10 mouse cellular contexts compared by ENCODE assay signal in genomic region chr17:8368570-8368969, GRCm38 (mm10). TPM values are rescaled to one million over a fixed set of nuclear protein-coding genes. Genes with fewer than 3 reads are reported as not detected.
DNase-seq lines count a peak whose midpoint lies in the region; ATAC-seq lines count a peak whose summit lies in the region.
"Had no signal": no experiment of that assay in that cellular context is flagged by ENCODE, and none has a peak within 500 bp of the region (broad histone marks: within the 10 kb centered on the region; RNA-seq: fewer than 3 reads in every experiment).

No protein-coding gene starts in this region.

- H3K9me3 ChIP-seq in forebrain, embryonic 12.5 days = no peaks in the 10 kb centered on the region
- no peaks in the 10 kb centered on the region for H3K9me3 ChIP-seq in neural tube, embryonic 15.5 days (replicated peaks)

- peak overlapping the region; percentile 44 for H3K9ac ChIP-seq in forebrain, embryonic 12.5 days
- H3K9ac ChIP-seq in neural tube, embryonic 15.5 days (replicated peaks) = peak overlapping the region; percentile 34

- peaks cover 69% of the 10 kb centered on the region for H3K4me1 ChIP-seq in forebrain, embryonic 12.5 days
- peaks cover 67% of the 10 kb centered on the region for H3K4me1 ChIP-seq in neural tube, embryonic 15.5 days

- 5% methylated on average over 8 of the region's 8 CpGs for whole genome bisulfite sequencing in forebrain, embryonic 12.5 days
- 8% methylated on average over 8 of the region's 8 CpGs for WGBS in neural tube, embryonic 15.5 days

- H3K27ac ChIP-seq in forebrain, embryonic 12.5 days = peak overlapping the region; percentile 97
- peak overlapping the region; percentile 98 for H3K27ac ChIP-seq in neural tube, embryonic 15.5 days (replicated peaks)

- no peaks in the 10 kb centered on the region for H3K36me3 ChIP-seq in forebrain, embryonic 12.5 days (replicated peaks)
- H3K36me3 ChIP-seq in neural tube, embryonic 15.5 days = no peaks in the 10 kb centered on the region

- H3K4me2 ChIP-seq in forebrain, embryonic 12.5 days = peak overlapping the region; percentile 43
- peak overlapping the region; percentile 41 for H3K4me2 ChIP-seq in neural tube, embryonic 15.5 days

- DNase-seq in cerebellum, adult 8-10 months = peak; percentile 44
- peak; percentile 76 for DNase-seq in left cerebral cortex, adult 11 months (ENCODE audit: low spot score)
- DNase-seq in spleen, adult 18-20 months = no peak
- DNase-seq in adrenal gland, adult 18-20 months (ENCODE audit: low spot score in 2 of 2) = no peak
- no peak for DNase-seq in thymus, postnatal 0 days (ENCODE audit: low spot score)
- DNase-seq in urinary bladder, postnatal 4 days (ENCODE audit: low spot score in 2 of 2) = no peak
- DNase-seq: lung, postnatal 4 days had no signal

- ATAC-seq in forebrain, embryonic 12.5 days (ENCODE audit: low FRiP score) = peak; percentile 74
- ATAC-seq in neural tube, embryonic 15.5 days (ENCODE audit: low FRiP score) = peak; percentile 83
- ATAC-seq: Patski had no signal

- H3K4me3 ChIP-seq in forebrain, embryonic 12.5 days (replicated peaks) = no peak overlapping the region
- H3K4me3 ChIP-seq in neural tube, embryonic 15.5 days (replicated peaks) = 0 out of 2 replicates have a peak overlapping the region, but pooled peaks have one; percentile 6

- H3K27me3 ChIP-seq in forebrain, embryonic 12.5 days = no peaks in the 10 kb centered on the region
- H3K27me3 ChIP-seq in neural tube, embryonic 15.5 days (replicated peaks) = no peaks in the 10 kb centered on the region

RNA-seq across cellular contexts. Expression of gene T2, which starts 12.8 kb away (rescaled TPM):
- polyA plus RNA-seq in forebrain, embryonic 12.5 days (2016; fragmentation: Nextera tagmentation; extraction: Ambion mirVana) = 0.44 and 0.55 TPM in 2 replicates
- 0.65 and 0.79 TPM in 2 replicates for polyA plus RNA-seq in neural tube, embryonic 15.5 days (2015; fragmentation: Nextera tagmentation; extraction: Ambion mirVana)
- not detected for total RNA-seq in adrenal gland, adult 18-20 months (2021)
- polyA plus RNA-seq in thymus, postnatal 0 days (2015; fragmentation: Nextera tagmentation; extraction: Ambion mirVana) = 0.19 and 0.27 TPM in 2 replicates

RNA-seq across cellular contexts. Expression of gene Prr18, which starts 31.3 kb away (rescaled TPM):
- 3.7 and 4.1 TPM in 2 replicates for polyA plus RNA-seq in forebrain, embryonic 12.5 days (2016; fragmentation: Nextera tagmentation; extraction: Ambion mirVana)
- polyA plus RNA-seq in neural tube, embryonic 15.5 days (2015; fragmentation: Nextera tagmentation; extraction: Ambion mirVana) = 13.8 and 18.4 TPM in 2 replicates
- total RNA-seq in adrenal gland, adult 18-20 months (2021) = under 1 TPM; 0.30 to 0.35 TPM
- 0.07 and 0.18 TPM in 2 replicates for polyA plus RNA-seq in thymus, postnatal 0 days (2015; fragmentation: Nextera tagmentation; extraction: Ambion mirVana)

RNA-seq across cellular contexts. Expression of gene Sft2d1, which starts 57.7 kb away (rescaled TPM):
- polyA plus RNA-seq in forebrain, embryonic 12.5 days (2016; fragmentation: Nextera tagmentation; extraction: Ambion mirVana) = 86.3 and 87.8 TPM in 2 replicates
- polyA plus RNA-seq in neural tube, embryonic 15.5 days (2015; fragmentation: Nextera tagmentation; extraction: Ambion mirVana) = 161 and 176 TPM in 2 replicates
- total RNA-seq in adrenal gland, adult 18-20 months (2021) = 10 to 100 TPM; 38.1 to 43.2 TPM
- polyA plus RNA-seq in thymus, postnatal 0 days (2015; fragmentation: Nextera tagmentation; extraction: Ambion mirVana) = 130 and 131 TPM in 2 replicates

Comparison
In these comparisons a context has a peak if more than half of its experiments do, and no peak if none do; other contexts are left out.
1. DNase-seq: peak in cerebellum, adult 8-10 months (single experiment) and left cerebral cortex, adult 11 months (single experiment); none in spleen, adult 18-20 months (0 of 2), adrenal gland, adult 18-20 months (0 of 2), thymus, postnatal 0 days (single experiment) and urinary bladder, postnatal 4 days (0 of 2).